Mouse (Mus musculus): Measurements from ENCODE around the gene March9. TPM values are rescaled to one million over a fixed set of nuclear protein-coding genes. Genes with fewer than 3 reads are reported as not detected.
A peak's percentile ranks its signal among the peaks of the same experiment; 100 is the strongest.

March9 gene
- polyA plus RNA-seq, 1 experiment from 2014 or later, result 6.1 TPM

GRCm38 (mm10) chr10:127090560-127091411 is 30.8 kb upstream of the March9 start:
- H3K27ac ChIP-seq, result no peak overlapping the region
- H3K4me1 ChIP-seq, result peaks cover 22% of the 10 kb centered on the region
- 0 out of 2 replicates have a peak, but pooled peaks have one; percentile 8 for ATAC-seq (ENCODE audit: low FRiP score)
- H3K4me3 ChIP-seq, result peak overlapping the region; percentile 18
- H3K27me3 ChIP-seq, result peaks cover 70% of the 10 kb centered on the region
- H3K36me3 ChIP-seq, result peaks cover 21% of the 10 kb centered on the region
- H3K9ac ChIP-seq, result 0 out of 2 replicates have a peak overlapping the region, but pooled peaks have one; percentile 33
- 7% methylated on average over 57 of the region's 57 CpGs for WGBS
- H3K9me3 ChIP-seq (replicated peaks), result no peaks in the 10 kb centered on the region
- peak overlapping the region; percentile 44 for H3K4me2 ChIP-seq (replicated peaks)

GRCm38 (mm10) chr10:127085633-127086032 is 25.6 kb upstream of the March9 start:
- ATAC-seq (ENCODE audit: low FRiP score), result no peak
- H3K27ac ChIP-seq, result no peak overlapping the region
- no peak overlapping the region for H3K9ac ChIP-seq
- peaks cover 10% of the 10 kb centered on the region; the same call in 1 of the 2 replicates for H3K36me3 ChIP-seq
- H3K4me2 ChIP-seq (replicated peaks), result no peak overlapping the region
- H3K9me3 ChIP-seq (replicated peaks), result no peaks in the 10 kb centered on the region
- H3K4me1 ChIP-seq, result peaks cover 25% of the 10 kb centered on the region
- H3K27me3 ChIP-seq, result peaks cover 82% of the 10 kb centered on the region
- WGBS, result 72% methylated on average over 6 of the region's 6 CpGs
- H3K4me3 ChIP-seq, result no peak overlapping the region

- H3K36me3 ChIP-seq, result peaks cover 10% of the 10 kb centered on the region; the same call in 1 of the 2 replicates
- no peak overlapping the region for H3K4me3 ChIP-seq
- H3K4me2 ChIP-seq (replicated peaks), result no peak overlapping the region
- H3K27me3 ChIP-seq, result peaks cover 82% of the 10 kb centered on the region
- no peak overlapping the region for H3K27ac ChIP-seq
- 79% methylated on average over 9 of the region's 9 CpGs for WGBS
- no peaks in the 10 kb centered on the region for H3K9me3 ChIP-seq (replicated peaks)
- peaks cover 26% of the 10 kb centered on the region for H3K4me1 ChIP-seq
- no peak overlapping the region for H3K9ac ChIP-seq
- no peak for ATAC-seq (ENCODE audit: low FRiP score)
Measured at GRCm38 (mm10) chr10:127085052-127085451, 25.1 kb upstream of the March9 start.

- no peak for ATAC-seq (ENCODE audit: low FRiP score)
- no peak overlapping the region for H3K4me3 ChIP-seq
- no peak overlapping the region for H3K27ac ChIP-seq
- H3K36me3 ChIP-seq, result peaks cover 10% of the 10 kb centered on the region; the same call in 1 of the 2 replicates
- H3K4me1 ChIP-seq, result peaks cover 35% of the 10 kb centered on the region
- WGBS, result 56% methylated on average over 5 of the region's 5 CpGs
- H3K27me3 ChIP-seq, result peaks cover 82% of the 10 kb centered on the region
- no peak overlapping the region for H3K9ac ChIP-seq
- no peaks in the 10 kb centered on the region for H3K9me3 ChIP-seq (replicated peaks)
- H3K4me2 ChIP-seq (replicated peaks), result no peak overlapping the region
Measured at GRCm38 (mm10) chr10:127083915-127084306, 23.9 kb upstream of the March9 start.

- Histone ChIP-seq H3K4me3 (no peak overlapping the region), H3K9ac (no peak overlapping the region), H3K27ac (no peak overlapping the region), H3K27me3 (peaks cover 80% of the 10 kb centered on the region), H3K9me3 (replicated peaks) (no peaks in the 10 kb centered on the region), H3K4me1 (peaks cover 37% of the 10 kb centered on the region), H3K36me3 (peaks cover 10% of the 10 kb centered on the region; the same call in 1 of the 2 replicates), H3K4me2 (replicated peaks) (no peak overlapping the region)
- 35% methylated on average over 8 of the region's 8 CpGs for WGBS
- no peak for ATAC-seq (ENCODE audit: low FRiP score)
Measured at GRCm38 (mm10) chr10:127083292-127083914, 23.4 kb upstream of the March9 start.

GRCm38 (mm10) chr10:127081996-127082620 is 22.1 kb upstream of the March9 start:
- Histone ChIP-seq H3K27ac (no peak overlapping the region), H3K4me1 (peaks cover 46% of the 10 kb centered on the region), H3K27me3 (peaks cover 79% of the 10 kb centered on the region), H3K9ac (no peak overlapping the region), H3K36me3 (no peaks in the 10 kb centered on the region), H3K4me3 (peak overlapping the region; percentile 70; the same call in 1 of the 2 replicates), H3K4me2 (replicated peaks) (peak overlapping the region; percentile 97), H3K9me3 (replicated peaks) (no peaks in the 10 kb centered on the region)
- WGBS, result 24% methylated on average over 8 of the region's 8 CpGs
- peak; percentile 12; the same call in 1 of the 2 replicates for ATAC-seq (ENCODE audit: low FRiP score)

GRCm38 (mm10) chr10:127080901-127081780 is 21.2 kb upstream of the March9 start:
- Histone ChIP-seq H3K27ac (no peak overlapping the region; the same call in 1 of the 2 replicates), H3K4me1 (peaks cover 49% of the 10 kb centered on the region)
- WGBS, result 3% methylated on average over 48 of the region's 48 CpGs

GRCm38 (mm10) chr10:127079665-127080391 is 19.8 kb upstream of the March9 start:
- WGBS, result 2% methylated on average over 63 of the region's 70 CpGs
- Histone ChIP-seq H3K4me3 (peak overlapping the region; percentile 70), H3K27me3 (peaks cover 94% of the 10 kb centered on the region), H3K9me3 (replicated peaks) (no peaks in the 10 kb centered on the region), H3K27ac (peak overlapping the region; percentile 76), H3K9ac (peak overlapping the region; percentile 93), H3K4me2 (replicated peaks) (peak overlapping the region; percentile 97), H3K4me1 (peaks cover 49% of the 10 kb centered on the region), H3K36me3 (no peaks in the 10 kb centered on the region)
- peak; percentile 2; the same call in 1 of the 2 replicates for ATAC-seq (ENCODE audit: low FRiP score)

More at GRCm38 (mm10) chr10:127080901-127081780, 21.2 kb upstream of the March9 start:
- no peak for ATAC-seq (ENCODE audit: low FRiP score)
- Histone ChIP-seq H3K36me3 (no peaks in the 10 kb centered on the region), H3K4me3 (peak overlapping the region; percentile 70), H3K4me2 (replicated peaks) (peak overlapping the region; percentile 97), H3K9me3 (replicated peaks) (no peaks in the 10 kb centered on the region), H3K27me3 (peaks cover 83% of the 10 kb centered on the region), H3K9ac (peak overlapping the region; percentile 60)

GRCm38 (mm10) chr10:127078677-127079575 is 18.9 kb upstream of the March9 start:
- peak overlapping the region; percentile 70 for H3K4me3 ChIP-seq
- 2% methylated on average over 35 of the region's 49 CpGs for WGBS
- H3K27me3 ChIP-seq, result peaks cover 86% of the 10 kb centered on the region
- H3K36me3 ChIP-seq, result no peaks in the 10 kb centered on the region
- H3K27ac ChIP-seq, result peak overlapping the region; percentile 76
- no peaks in the 10 kb centered on the region for H3K9me3 ChIP-seq (replicated peaks)
- peaks cover 49% of the 10 kb centered on the region for H3K4me1 ChIP-seq
- H3K4me2 ChIP-seq (replicated peaks), result peak overlapping the region; percentile 97
- peak; percentile 76 for ATAC-seq (ENCODE audit: low FRiP score)
- H3K9ac ChIP-seq, result peak overlapping the region; percentile 93

GRCm38 (mm10) chr10:127078001-127078676 is 18.2 kb upstream of the March9 start:
- Histone ChIP-seq H3K4me1 (peaks cover 49% of the 10 kb centered on the region), H3K27ac (peak overlapping the region; percentile 56), H3K9me3 (replicated peaks) (no peaks in the 10 kb centered on the region), H3K4me2 (replicated peaks) (peak overlapping the region; percentile 97), H3K36me3 (no peaks in the 10 kb centered on the region), H3K27me3 (peaks cover 79% of the 10 kb centered on the region), H3K4me3 (peak overlapping the region; percentile 70; the same call in 1 of the 2 replicates), H3K9ac (peak overlapping the region; percentile 93)
- ATAC-seq (ENCODE audit: low FRiP score), result peak; percentile 55
- 3% methylated on average over 12 of the region's 12 CpGs for WGBS
